Mouse (Mus musculus): ENCODE measurements around the gene Cyp2u1. TPM values are rescaled to one million over a fixed set of nuclear protein-coding genes. Genes with fewer than 3 reads are reported as not detected.

The Cyp2u1 gene
- polyA plus RNA-seq, 1 experiment from 2014 or later = 0.52 TPM

GRCm38 (mm10) chr3:131307811-131308210 is 4.8 kb upstream of the Cyp2u1 start:
- no peak for DNase-seq (ENCODE audit: low spot score)

- DNase-seq (ENCODE audit: low spot score) = no peak
Observed at GRCm38 (mm10) chr3:131306255-131306654, 3.2 kb upstream of the Cyp2u1 start.

GRCm38 (mm10) chr3:131303320-131303714 is 290 bp upstream of the Cyp2u1 start:
- no peak for DNase-seq (ENCODE audit: low spot score)

GRCm38 (mm10) chr3:131299908-131300307 is 3.1 kb downstream of the Cyp2u1 start:
- DNase-seq (ENCODE audit: low spot score) = peak; percentile 60

GRCm38 (mm10) chr3:131299078-131299477 is 3.9 kb downstream of the Cyp2u1 start:
- DNase-seq (ENCODE audit: low spot score) = no peak

- no peak for DNase-seq (ENCODE audit: low spot score)
Observed at GRCm38 (mm10) chr3:131296893-131297292, 6.1 kb downstream of the Cyp2u1 start.

GRCm38 (mm10) chr3:131295513-131296200 is 7.4 kb downstream of the Cyp2u1 start:
- no peak for DNase-seq (ENCODE audit: low spot score)

- DNase-seq (ENCODE audit: low spot score) = no peak
Observed at GRCm38 (mm10) chr3:131294503-131294902, 8.5 kb downstream of the Cyp2u1 start.

- no peak for DNase-seq (ENCODE audit: low spot score)
Observed at GRCm38 (mm10) chr3:131292959-131293358, 10.1 kb downstream of the Cyp2u1 start.

- DNase-seq (ENCODE audit: low spot score) = no peak
Observed at GRCm38 (mm10) chr3:131292349-131292748, 10.7 kb downstream of the Cyp2u1 start.

- no peak for DNase-seq (ENCODE audit: low spot score)
Observed at GRCm38 (mm10) chr3:131291890-131292289, 11.1 kb downstream of the Cyp2u1 start.

- no peak for DNase-seq (ENCODE audit: low spot score)
Observed at GRCm38 (mm10) chr3:131274151-131274550, 28.9 kb downstream of the Cyp2u1 start.

- DNase-seq (ENCODE audit: low spot score) = no peak
Observed at GRCm38 (mm10) chr3:131272374-131273100, 30.5 kb downstream of the Cyp2u1 start.

GRCm38 (mm10) chr3:131271559-131272373 is 31.3 kb downstream of the Cyp2u1 start, which contains the start of gene Hadh:
Gene Hadh (minus strand): TSS chr3:131272101.
- DNase-seq (ENCODE audit: low spot score) = peak; percentile 89

- DNase-seq (ENCODE audit: low spot score) = peak; percentile 33
Observed at GRCm38 (mm10) chr3:131271157-131271556, 31.9 kb downstream of the Cyp2u1 start.

GRCm38 (mm10) chr3:131270381-131270780 is 32.6 kb downstream of the Cyp2u1 start:
- no peak for DNase-seq (ENCODE audit: low spot score)

- DNase-seq (ENCODE audit: low spot score) = no peak
Observed at GRCm38 (mm10) chr3:131266366-131267050, 36.5 kb downstream of the Cyp2u1 start.

GRCm38 (mm10) chr3:131265516-131265915 is 37.5 kb downstream of the Cyp2u1 start:
- DNase-seq (ENCODE audit: low spot score) = no peak

- no peak for DNase-seq (ENCODE audit: low spot score)
Observed at GRCm38 (mm10) chr3:131263766-131264486, 39.1 kb downstream of the Cyp2u1 start.

GRCm38 (mm10) chr3:131260418-131260817 is 42.6 kb downstream of the Cyp2u1 start:
- DNase-seq (ENCODE audit: low spot score) = no peak

All from thymus, postnatal 0 days (tissue).